Mouse (Mus musculus): ENCODE measurements around the gene Suclg2.
A peak's percentile ranks its signal among the peaks of the same experiment; 100 is the strongest.

Suclg2 gene

GRCm38 (mm10) chr6:95552339-95552950 lies 166.2 kb downstream of the Suclg2 start:
- DNase-seq = no peak

GRCm38 (mm10) chr6:95551000-95551399 lies 167.6 kb downstream of the Suclg2 start:
- DNase-seq = no peak

DNA sequence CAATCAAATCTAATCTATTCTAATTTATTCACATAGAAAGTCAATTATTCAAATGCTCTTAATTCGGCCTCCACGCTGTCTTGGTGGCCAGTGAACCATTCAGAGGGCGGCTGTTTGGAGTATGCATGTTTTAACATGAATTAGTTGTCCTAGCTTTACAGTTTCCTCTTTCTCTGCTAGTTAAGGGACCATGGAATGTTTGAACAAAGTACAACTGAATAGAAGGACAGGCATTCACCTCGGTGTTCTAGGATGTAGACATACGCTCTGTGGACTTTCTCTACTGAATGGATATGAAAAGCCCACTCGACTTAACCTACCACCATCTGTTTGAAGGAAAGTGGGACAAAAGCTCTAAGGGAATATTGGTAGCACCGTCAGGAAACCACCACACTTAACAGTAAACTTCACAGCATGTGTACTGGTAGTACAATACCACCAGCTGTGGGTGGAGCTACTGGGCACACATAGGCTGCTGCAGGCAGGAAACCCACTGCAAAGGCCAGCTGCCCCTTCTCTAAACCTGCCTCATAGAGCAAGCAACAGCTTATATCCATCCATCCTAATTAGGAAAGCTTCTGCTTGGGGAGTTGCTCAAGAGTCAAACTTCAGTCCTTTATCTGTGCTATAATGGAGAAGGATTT lies 172.3 kb downstream of the Suclg2 start:
- DNase-seq = peak in 1 of 2 experiments; percentile 10

DNA sequence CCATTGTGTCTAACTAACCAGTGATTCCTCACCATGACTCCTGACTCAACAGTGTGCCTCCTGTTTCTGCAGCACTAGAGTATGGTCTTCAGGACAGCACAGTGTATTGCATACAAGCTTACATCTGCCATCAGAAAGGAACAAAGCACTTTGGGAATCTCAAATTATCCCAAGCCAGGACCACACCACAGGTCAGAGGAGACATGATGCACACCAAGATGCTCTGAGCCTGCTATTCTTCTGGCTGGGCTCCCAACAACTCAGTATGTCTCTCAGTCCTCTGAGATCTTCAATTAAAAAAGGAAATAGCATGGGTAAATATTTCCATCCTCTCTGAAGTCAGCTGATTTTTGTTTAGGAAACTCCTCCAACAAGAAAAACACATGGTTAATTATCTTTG lies 172.9 kb downstream of the Suclg2 start:
- DNase-seq = peak in 1 of 2 experiments; percentile 26

DNA sequence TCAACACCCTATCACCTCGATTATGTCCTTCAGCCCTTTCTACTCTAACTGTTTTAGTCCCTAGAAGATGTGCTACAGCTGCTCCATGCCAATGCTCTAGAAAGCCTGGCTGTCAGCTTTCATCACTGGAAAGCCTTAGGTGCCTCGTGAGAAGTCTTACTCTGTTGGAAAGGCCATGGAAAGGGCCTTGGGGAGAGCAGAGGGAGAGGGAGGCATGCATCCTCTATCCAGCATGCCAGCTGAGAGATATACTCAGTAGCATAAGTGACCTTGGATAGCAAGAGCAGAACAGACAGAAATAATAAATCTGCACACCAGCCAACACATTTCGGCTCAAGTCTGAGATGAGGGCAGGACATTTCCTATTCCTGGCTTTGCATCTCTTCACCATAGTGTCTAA lies 173.3 kb downstream of the Suclg2 start:
- DNase-seq = no peak

GRCm38 (mm10) chr6:95535191-95535590 lies 183.4 kb downstream of the Suclg2 start:
- no peak for DNase-seq

GRCm38 (mm10) chr6:95519846-95520245 lies 198.8 kb downstream of the Suclg2 start:
- DNase-seq = no peak

DNA sequence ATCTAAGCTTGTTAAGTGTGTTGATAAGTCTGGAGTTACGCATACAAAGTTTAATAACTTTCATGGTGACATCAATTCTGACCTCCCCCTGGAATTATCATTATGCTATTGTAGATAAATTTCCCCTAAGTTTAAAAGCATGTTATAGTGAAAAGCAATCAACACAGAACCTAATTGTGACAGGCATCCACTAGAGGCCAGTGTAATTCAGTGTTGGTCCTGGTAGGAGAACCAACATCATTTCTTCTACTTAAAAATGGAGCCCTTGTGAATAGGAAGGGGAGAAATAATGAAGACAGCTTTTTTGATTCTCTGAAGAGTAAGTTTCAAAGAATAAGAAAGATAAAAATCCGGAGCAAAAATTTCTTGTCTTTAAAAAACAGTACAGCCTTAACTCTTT lies 200.2 kb downstream of the Suclg2 start:
- peak; percentile 15 to 23 for DNase-seq

- no peak for DNase-seq
Measured at GRCm38 (mm10) chr6:95515721-95516120, 202.9 kb downstream of the Suclg2 start.

DNA sequence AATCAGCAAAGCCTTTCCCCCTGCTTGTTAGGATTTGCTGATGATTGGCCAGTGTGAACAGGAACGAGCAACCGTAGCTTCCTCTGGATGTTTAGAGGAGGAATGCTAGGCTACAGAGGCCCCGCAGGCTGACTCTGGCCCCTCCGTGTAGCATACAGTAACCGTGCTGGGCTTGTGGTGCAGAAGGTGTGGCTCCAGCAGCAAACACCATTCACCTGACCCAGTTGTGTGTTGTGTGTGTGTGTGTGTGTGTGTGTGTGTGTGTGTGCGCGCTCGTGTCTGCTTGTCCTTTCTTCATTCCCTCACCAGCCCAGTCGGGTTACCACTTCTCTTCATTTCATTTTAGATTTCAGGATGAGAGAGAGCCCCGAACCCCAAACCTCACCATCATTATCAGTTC lies 203.9 kb downstream of the Suclg2 start:
- DNase-seq = no peak

- no peak for DNase-seq
Measured at GRCm38 (mm10) chr6:95511689-95512088, 206.9 kb downstream of the Suclg2 start.

DNA sequence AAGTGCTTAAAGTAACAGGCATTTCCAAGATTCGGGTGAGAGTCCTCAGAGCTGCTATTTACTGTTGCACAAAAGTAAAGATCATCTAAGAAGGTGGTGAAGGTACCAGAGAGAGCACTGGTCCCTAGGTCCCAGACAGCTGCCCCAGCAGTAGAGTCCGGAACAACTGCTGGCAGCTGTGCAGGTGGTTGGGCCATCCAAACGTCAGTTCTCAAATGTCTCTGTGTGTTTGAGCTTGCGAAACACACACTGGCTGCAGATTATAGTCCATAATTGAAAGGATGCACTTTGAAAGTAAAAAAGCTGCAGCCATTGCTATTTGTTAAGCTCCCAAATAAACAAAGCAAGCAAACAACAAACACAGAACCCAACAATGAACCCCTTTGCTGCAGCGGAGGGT lies 217.8 kb downstream of the Suclg2 start:
- DNase-seq = no peak

DNA sequence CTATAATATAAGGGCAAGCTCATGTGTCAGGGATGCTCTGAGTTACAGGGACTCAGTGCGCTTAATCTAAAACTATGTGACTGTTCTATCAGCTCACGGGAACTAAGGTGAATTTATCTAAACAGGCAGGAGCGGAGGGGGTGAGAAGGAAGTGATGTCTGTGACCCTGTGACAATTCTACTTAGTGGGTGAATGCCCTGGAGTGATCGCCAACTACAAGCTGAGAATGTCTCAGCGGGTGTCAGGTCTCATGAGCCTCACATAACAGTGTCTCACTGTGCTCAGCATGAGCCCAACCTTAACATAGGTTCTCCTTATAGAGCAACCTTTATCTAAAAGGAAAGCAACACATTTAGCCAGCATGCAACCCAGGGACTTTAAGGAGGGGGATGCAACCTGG lies 219.0 kb downstream of the Suclg2 start:
- DNase-seq = no peak

GRCm38 (mm10) chr6:95492216-95492956 lies 226.2 kb downstream of the Suclg2 start:
- DNase-seq = no peak

- DNase-seq = no peak
Measured at GRCm38 (mm10) chr6:95491043-95491442, 227.6 kb downstream of the Suclg2 start.

- DNase-seq = no peak
Measured at GRCm38 (mm10) chr6:95485791-95486190, 232.8 kb downstream of the Suclg2 start.

GRCm38 (mm10) chr6:95484183-95484818 lies 234.3 kb downstream of the Suclg2 start:
- peak; percentile 79 to 80 for DNase-seq

GRCm38 (mm10) chr6:95483686-95484085 lies 234.9 kb downstream of the Suclg2 start:
- DNase-seq = peak; percentile 49 to 53

GRCm38 (mm10) chr6:95483127-95483526 lies 235.5 kb downstream of the Suclg2 start:
- peak; percentile 69 to 73 for DNase-seq

DNA sequence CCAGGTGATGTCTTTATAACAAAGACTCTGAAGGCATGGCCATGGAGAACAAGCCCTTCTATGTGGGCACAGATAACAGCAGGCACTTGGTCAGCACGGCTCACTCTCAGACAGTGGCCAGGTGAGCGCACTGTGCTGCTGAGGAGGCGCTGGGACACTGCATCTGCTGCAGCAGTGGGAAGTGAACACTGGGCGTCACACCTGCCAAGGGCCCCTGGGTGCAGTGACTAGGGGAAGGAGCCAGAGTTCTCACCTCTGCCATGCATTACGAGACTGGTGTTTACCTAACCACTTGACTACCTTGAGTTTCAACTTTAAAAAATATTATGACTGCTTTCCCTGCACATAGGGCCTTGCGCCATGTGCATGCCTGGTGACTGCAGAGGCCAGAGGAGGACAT lies 238.8 kb downstream of the Suclg2 start:
- no peak for DNase-seq

DNA sequence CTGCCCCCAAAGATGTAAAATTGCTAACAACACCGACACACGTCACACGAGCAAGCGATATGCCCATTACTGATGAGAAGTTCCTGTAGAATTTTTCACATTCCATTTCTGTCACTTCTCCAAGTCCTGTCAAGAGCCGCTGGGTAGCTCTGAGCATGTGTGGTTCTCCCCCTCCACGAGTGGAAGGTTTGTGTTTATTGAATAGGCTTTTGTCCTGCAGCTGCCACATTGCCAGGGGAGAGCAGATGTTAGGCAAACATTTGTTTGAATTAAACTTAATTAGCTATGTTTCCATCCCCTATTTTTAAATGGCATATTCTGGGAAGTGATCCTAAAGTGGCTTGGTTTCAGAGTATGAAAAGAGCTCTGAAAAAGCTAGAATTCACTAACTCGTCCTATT lies 249.1 kb downstream of the Suclg2 start:
- DNase-seq = no peak

DNA sequence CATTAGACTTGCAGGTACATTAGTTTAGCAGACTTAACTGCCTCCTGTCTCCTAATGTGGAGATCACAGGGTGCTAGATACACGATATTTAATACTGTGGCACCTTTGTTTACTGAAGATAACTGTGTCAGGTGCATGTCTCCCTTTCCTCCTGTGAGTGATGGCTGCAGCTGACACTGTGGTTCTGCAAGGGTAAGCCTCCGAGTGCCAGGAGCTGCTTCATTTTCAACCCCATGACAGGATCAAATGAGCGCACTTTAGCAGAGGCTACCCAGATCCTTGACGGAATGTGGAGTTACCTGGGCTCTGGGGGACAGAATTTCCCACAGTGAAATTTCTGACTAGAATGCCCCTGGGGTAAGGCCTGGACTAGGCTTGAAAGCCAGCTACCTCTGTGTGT lies 253.3 kb downstream of the Suclg2 start:
- no peak for DNase-seq

DNA sequence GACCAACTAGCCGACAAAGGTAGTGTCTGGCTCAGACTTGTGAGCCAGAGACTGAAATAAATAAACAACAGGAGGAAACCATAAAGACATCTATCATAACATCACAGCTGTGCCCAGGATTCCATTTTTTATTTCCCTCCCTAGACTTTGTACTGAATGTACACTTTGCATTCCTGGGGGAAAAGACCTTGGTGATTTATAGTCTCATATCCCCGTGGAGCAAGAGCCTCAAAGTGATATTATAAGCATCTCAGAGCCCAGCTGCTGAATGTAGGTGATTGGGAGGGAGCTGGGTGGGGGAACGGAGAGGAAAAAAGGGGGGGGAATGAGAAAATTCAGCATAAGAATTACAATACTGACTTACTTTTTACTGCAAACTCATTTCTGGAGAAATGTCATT lies 259.2 kb downstream of the Suclg2 start:
- DNase-seq = no peak

DNA sequence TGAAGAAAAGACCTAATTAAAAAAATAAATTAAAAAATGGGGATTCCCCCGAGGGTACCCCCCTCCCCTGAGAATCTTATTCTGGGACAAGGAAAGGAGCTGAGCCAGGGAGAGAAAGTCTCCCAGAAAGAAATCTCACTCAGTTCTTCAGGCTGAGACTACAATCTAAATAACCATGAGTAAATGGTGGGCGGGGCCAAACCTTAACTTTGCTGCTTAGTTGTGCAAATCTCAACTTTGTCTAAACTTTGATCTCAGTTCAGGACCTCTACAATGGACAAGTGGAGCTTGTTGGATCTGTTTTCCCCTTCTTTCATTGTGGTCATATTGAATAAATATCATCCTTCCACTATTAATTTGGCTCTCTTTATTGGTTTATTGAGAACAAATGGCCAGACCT lies 272.4 kb downstream of the Suclg2 start:
- DNase-seq = no peak

Data from cerebellum, postnatal 10 days (tissue).